Mouse (Mus musculus): ENCODE results near the gene Ctnnd1. TPM values are rescaled to one million over a fixed set of nuclear protein-coding genes. Genes with fewer than 3 reads are reported as not detected.
A peak's percentile ranks its signal among the peaks of the same experiment; 100 is the strongest.
"Not testable (repeated sequence)": the region's sequence is repeated elsewhere in the genome, so short reads cannot be mapped to it uniquely, and the experiment has no call there.

Ctnnd1 gene
- total and polyA plus RNA-seq, 2 experiments from 2014 or later: 13.7 to 81.1 TPM

GRCm38 (mm10) chr2:84679016-84679415, 28.5 kb upstream of the Ctnnd1 start, which contains the start of gene Tmx2:
TSS of gene Tmx2 (minus strand) at chr2:84679140.
- no peak for TF ChIP-seq CTCF (IDR thresholded peaks at IDR 0.05)
- H3K4me3 ChIP-seq (ENCODE audit: low read depth, low read length): peak within 1 kb of the TSS; percentile 97

GRCm38 (mm10) chr2:84677968-84678880, 27.7 kb upstream of the Ctnnd1 start, which contains the start of the genes Gm28635 and Med19:
TSS of gene Gm28635 (minus strand) at chr2:84678041.
TSS of gene Med19 (plus strand) at chr2:84678402.
- ATAC-seq (ENCODE audit: low FRiP score): peak; percentile 100
- H3K36me3 ChIP-seq (ENCODE audit: insufficient read depth, low read length): peaks cover 15% of the 10 kb centered on the region
- peak within 1 kb of the TSS; percentile 69 for H3K9ac ChIP-seq (replicated peaks; ENCODE audit: low read length, poor library complexity, severe bottlenecking)
- peak within 1 kb of the TSS; percentile 78 for H3K27ac ChIP-seq (ENCODE audit: low read depth, low read length)
- H3K9me3 ChIP-seq (ENCODE audit: low read length): no peaks in the 10 kb centered on the region
- H3K4me3 ChIP-seq (ENCODE audit: low read depth, low read length): peak within 1 kb of the TSS; percentile 97
- peak; percentile 100 for DNase-seq (ENCODE audit: low spot score)
- H3K4me1 ChIP-seq (ENCODE audit: insufficient read depth, low read length): peaks cover 9% of the 10 kb centered on the region; the same call in 1 of the 2 replicates
- H3K27me3 ChIP-seq (ENCODE audit: insufficient read depth, low read length): no peaks in the 10 kb centered on the region
- peak; percentile 1 for TF ChIP-seq CTCF (IDR thresholded peaks at IDR 0.05)
- under 1% methylated on average over 44 of the region's 44 CpGs for WGBS
- H3K4me2 ChIP-seq (ENCODE audit: low read depth, low read length, poor library complexity, severe bottlenecking): peak within 1 kb of the TSS; percentile 70

More at GRCm38 (mm10) chr2:84679016-84679415, 28.5 kb upstream of the Ctnnd1 start, which contains the start of gene Tmx2:
- Histone ChIP-seq H3K27ac (ENCODE audit: low read depth, low read length) (peak within 1 kb of the TSS; percentile 78), H3K27me3 (ENCODE audit: insufficient read depth, low read length) (no peaks in the 10 kb centered on the region), H3K9me3 (ENCODE audit: low read length) (no peaks in the 10 kb centered on the region), H3K4me1 (ENCODE audit: insufficient read depth, low read length) (peaks cover 9% of the 10 kb centered on the region; the same call in 1 of the 2 replicates), H3K9ac (replicated peaks; ENCODE audit: low read length, poor library complexity, severe bottlenecking) (peak within 1 kb of the TSS; percentile 67), H3K4me2 (ENCODE audit: low read depth, low read length, poor library complexity, severe bottlenecking) (peak within 1 kb of the TSS; percentile 70), H3K36me3 (ENCODE audit: insufficient read depth, low read length) (peaks cover 11% of the 10 kb centered on the region)
- ATAC-seq (ENCODE audit: low FRiP score) (no peak), DNase-seq (ENCODE audit: low spot score) (no peak)
- 21% methylated on average over 8 of the region's 8 CpGs for WGBS

GRCm38 (mm10) chr2:84677270-84677967, 26.9 kb upstream of the Ctnnd1 start:
- H3K9ac ChIP-seq (replicated peaks; ENCODE audit: low read length, poor library complexity, severe bottlenecking): peak overlapping the region; percentile 69
- peak; percentile 62 for DNase-seq (ENCODE audit: low spot score)
- peak; percentile 75 for ATAC-seq (ENCODE audit: low FRiP score)
- H3K36me3 ChIP-seq (ENCODE audit: insufficient read depth, low read length): peaks cover 21% of the 10 kb centered on the region
- H3K4me1 ChIP-seq (ENCODE audit: insufficient read depth, low read length): peaks cover 9% of the 10 kb centered on the region; the same call in 1 of the 2 replicates
- H3K27me3 ChIP-seq (ENCODE audit: insufficient read depth, low read length): no peaks in the 10 kb centered on the region
- H3K4me2 ChIP-seq (ENCODE audit: low read depth, low read length, poor library complexity, severe bottlenecking): peak overlapping the region; percentile 64
- 10% methylated on average over 22 of the region's 22 CpGs for WGBS
- H3K4me3 ChIP-seq (ENCODE audit: low read depth, low read length): peak overlapping the region; percentile 97
- peak; percentile 72 for TF ChIP-seq CTCF (IDR thresholded peaks at IDR 0.05)
- peak overlapping the region; percentile 78 for H3K27ac ChIP-seq (ENCODE audit: low read depth, low read length)
- H3K9me3 ChIP-seq (ENCODE audit: low read length): no peaks in the 10 kb centered on the region

- H3K9me3 ChIP-seq (ENCODE audit: low read length); H3K4me2 ChIP-seq (ENCODE audit: low read depth, low read length, poor library complexity, severe bottlenecking); ATAC-seq (ENCODE audit: low FRiP score); H3K9ac ChIP-seq (replicated peaks; ENCODE audit: low read length, poor library complexity, severe bottlenecking); H3K27me3 ChIP-seq (ENCODE audit: insufficient read depth, low read length); H3K27ac ChIP-seq (ENCODE audit: low read depth, low read length); H3K4me3 ChIP-seq (ENCODE audit: low read depth, low read length); H3K4me1 ChIP-seq (ENCODE audit: insufficient read depth, low read length); DNase-seq (ENCODE audit: low spot score): not testable (repeated sequence)
- H3K36me3 ChIP-seq (ENCODE audit: insufficient read depth, low read length): peaks cover 22% of the 10 kb centered on the region
- 62% methylated on average over 4 of the region's 5 CpGs for WGBS
Observed at GRCm38 (mm10) chr2:84671535-84671934, 21.0 kb upstream of the Ctnnd1 start.

- Histone ChIP-seq H3K27me3 (ENCODE audit: insufficient read depth, low read length) (no peaks in the 10 kb centered on the region), H3K4me3 (ENCODE audit: low read depth, low read length) (peak within 1 kb of the TSS; percentile 77), H3K36me3 (ENCODE audit: insufficient read depth, low read length) (peaks cover 22% of the 10 kb centered on the region), H3K9ac (replicated peaks; ENCODE audit: low read length, poor library complexity, severe bottlenecking) (peak within 1 kb of the TSS; percentile 84), H3K4me1 (ENCODE audit: insufficient read depth, low read length) (no peaks in the 10 kb centered on the region), H3K27ac (ENCODE audit: low read depth, low read length) (peak within 1 kb of the TSS; percentile 89), H3K9me3 (ENCODE audit: low read length) (no peaks in the 10 kb centered on the region), H3K4me2 (ENCODE audit: low read depth, low read length, poor library complexity, severe bottlenecking) (peak within 1 kb of the TSS; percentile 61)
- ATAC-seq (ENCODE audit: low FRiP score) (peak; percentile 97), DNase-seq (ENCODE audit: low spot score) (peak; percentile 98)
- TF ChIP-seq CTCF (IDR thresholded peaks at IDR 0.05): no peak
- under 1% methylated on average over 20 of the region's 20 CpGs for WGBS
Observed at GRCm38 (mm10) chr2:84670569-84670933, 20.0 kb upstream of the Ctnnd1 start, which contains the start of gene Selenoh. TSS of gene Selenoh (minus strand) at chr2:84670770.

All from midbrain, postnatal 0 days (tissue).